Mouse (Mus musculus) induced T-regulatory cell, adult 2 months (primary cell): Measurements from ENCODE around the gene Itpkc.
A peak's percentile ranks its signal among the peaks of the same experiment; 100 is the strongest.

Experiments
- DNase-seq: peaks from one replicate; pipeline ENCODE4 v3.0.0-alpha.2; 2012; ENCODE audit warnings: low read depth

Itpkc gene

GRCm38 (mm10) chr7:27237527-27237926, 9.1 kb upstream of the Itpkc start:
- no peak for DNase-seq

GRCm38 (mm10) chr7:27235726-27236125, 7.3 kb upstream of the Itpkc start:
- DNase-seq, result no peak

- DNase-seq, result no peak
Observed at GRCm38 (mm10) chr7:27233300-27233699, 4.8 kb upstream of the Itpkc start.

- peak; percentile 98 for DNase-seq
Observed at GRCm38 (mm10) chr7:27232781-27233281, 4.4 kb upstream of the Itpkc start, which contains the start of gene Coq8b. Coq8b (plus strand) TSS chr7:27233023.

- no peak for DNase-seq
Observed at GRCm38 (mm10) chr7:27231693-27232331, 3.4 kb upstream of the Itpkc start.

GRCm38 (mm10) chr7:27230781-27231180, 2.3 kb upstream of the Itpkc start:
- peak; percentile 69 for DNase-seq

- DNase-seq, result no peak
Observed at GRCm38 (mm10) chr7:27228865-27229264, 404 bp upstream of the Itpkc start.

GRCm38 (mm10) chr7:27227676-27228075, 785 bp downstream of the Itpkc start:
- DNase-seq, result peak; percentile 40

GRCm38 (mm10) chr7:27227276-27227675, 1.2 kb downstream of the Itpkc start:
- no peak for DNase-seq

- DNase-seq, result no peak
Observed at GRCm38 (mm10) chr7:27224877-27225575, 3.4 kb downstream of the Itpkc start.

- DNase-seq, result no peak
Observed at GRCm38 (mm10) chr7:27222538-27222937, 5.9 kb downstream of the Itpkc start.

- DNase-seq, result no peak
Observed at GRCm38 (mm10) chr7:27221939-27222338, 6.5 kb downstream of the Itpkc start.

GRCm38 (mm10) chr7:27219937-27220336, 8.5 kb downstream of the Itpkc start:
- no peak for DNase-seq

GRCm38 (mm10) chr7:27218586-27218985, 9.9 kb downstream of the Itpkc start:
- no peak for DNase-seq

GRCm38 (mm10) chr7:27212626-27213025, 15.8 kb downstream of the Itpkc start:
- no peak for DNase-seq

- DNase-seq, result no peak
Observed at GRCm38 (mm10) chr7:27203730-27204449, 24.6 kb downstream of the Itpkc start.

- DNase-seq, result no peak
Observed at GRCm38 (mm10) chr7:27198779-27199178, 29.7 kb downstream of the Itpkc start.

- DNase-seq, result no peak
Observed at GRCm38 (mm10) chr7:27198355-27198754, 30.1 kb downstream of the Itpkc start.

- no peak for DNase-seq
Observed at GRCm38 (mm10) chr7:27197634-27198033, 30.8 kb downstream of the Itpkc start.

GRCm38 (mm10) chr7:27197136-27197535, 31.3 kb downstream of the Itpkc start:
- DNase-seq, result peak; percentile 12

GRCm38 (mm10) chr7:27195681-27196611, 32.5 kb downstream of the Itpkc start, which contains the start of the genes BC024978 and Snrpa:
BC024978 (plus strand) TSS chr7:27195781.
Snrpa (minus strand) TSS chr7:27196271.
- DNase-seq, result peak; percentile 99
